10 mouse cellular contexts compared by ENCODE assay signal in the genomic region with DNA sequence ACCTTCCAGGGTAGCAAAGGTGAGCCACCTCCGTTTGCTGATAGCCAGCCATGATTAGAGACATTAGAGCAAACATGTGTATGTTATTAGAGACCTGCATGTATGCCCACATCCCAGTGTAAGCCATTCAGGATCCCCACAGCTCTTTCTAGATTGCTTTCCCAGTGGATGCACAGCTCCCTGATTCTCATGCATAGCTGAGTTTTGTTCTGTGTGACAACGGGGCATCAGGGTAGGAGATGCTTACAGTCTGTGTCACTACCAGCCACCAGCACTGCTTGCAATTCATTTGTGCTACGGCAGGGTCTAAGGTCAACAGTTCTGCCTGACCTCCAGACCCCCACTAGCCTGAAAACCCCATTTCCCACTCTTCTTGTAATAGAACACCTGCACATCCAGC. TPM values are rescaled to one million over a fixed set of nuclear protein-coding genes. Genes with fewer than 3 reads are reported as not detected.
A peak's percentile ranks its signal among the peaks of the same experiment; 100 is the strongest.
DNase-seq lines count a peak whose midpoint lies in the region; ATAC-seq and TF ChIP-seq lines count a peak whose summit lies in the region.
"Had no signal": no experiment of that assay in that cellular context is flagged by ENCODE, and none has a peak within 500 bp of the region (broad histone marks: within the 10 kb centered on the region; RNA-seq: fewer than 3 reads in every experiment).

No protein-coding gene starts in this region.

- no peaks in the 10 kb centered on the region for H3K9me3 ChIP-seq in forebrain, embryonic 11.5 days (ENCODE audit: control insufficient read depth, low read length)
- no peaks in the 10 kb centered on the region for H3K9me3 ChIP-seq in limb, embryonic 10.5 days (replicated peaks)

- no peak for TF ChIP-seq POLR2A in olfactory bulb, adult 2 months (IDR thresholded peaks at IDR 0.05; ENCODE audit: insufficient read depth, low read depth, low read length)

- WGBS in forebrain, embryonic 11.5 days: 5% methylated on average over 3 of the region's 3 CpGs
- WGBS in limb, embryonic 10.5 days: 1% methylated on average over 3 of the region's 3 CpGs
- 17% methylated on average over 3 of the region's 3 CpGs for WGBS in olfactory bulb, adult 2 months

- peaks cover 14% of the 10 kb centered on the region for H3K4me1 ChIP-seq in forebrain, embryonic 11.5 days (replicated peaks; ENCODE audit: control insufficient read depth, insufficient read depth, low read length)
- H3K4me1 ChIP-seq in limb, embryonic 10.5 days: peaks cover 37% of the 10 kb centered on the region
- peaks cover 30% of the 10 kb centered on the region for H3K4me1 ChIP-seq in olfactory bulb, adult 2 months (ENCODE audit: control insufficient read depth, insufficient read depth, low read length)

- peak overlapping the region; percentile 90 for H3K27ac ChIP-seq in layer of hippocampus, adult 2 months
- H3K27ac ChIP-seq in forebrain, embryonic 11.5 days (ENCODE audit: low read depth, low read length): no peak overlapping the region
- H3K27ac ChIP-seq in limb, embryonic 10.5 days: peak overlapping the region; percentile 6; the same call in 1 of the 2 replicates
- H3K27ac ChIP-seq in olfactory bulb, adult 2 months (ENCODE audit: insufficient read depth, low read depth, low read length): peak overlapping the region; percentile 89

- DNase-seq in layer of hippocampus, adult 2 months (ENCODE audit: low spot score in 2 of 2): no peak
- no peak for DNase-seq in layer of hippocampus, adult 9-10 months (ENCODE audit: low spot score)
- no peak for DNase-seq in forebrain, embryonic 11.5 days (ENCODE audit: low spot score)
- no peak for DNase-seq in limb, embryonic 10.5 days (ENCODE audit: low spot score)
- no peak for DNase-seq in right cerebral cortex, postnatal 36 days (ENCODE audit: low spot score in 2 of 2)

- H3K4me3 ChIP-seq in layer of hippocampus, adult 2 months: no peak overlapping the region; the same call in 1 of the 2 replicates
- H3K4me3 ChIP-seq in forebrain, embryonic 11.5 days (ENCODE audit: low read depth, low read length): no peak overlapping the region
- peak overlapping the region; percentile 39 for H3K4me3 ChIP-seq in limb, embryonic 10.5 days
- H3K4me3 ChIP-seq in olfactory bulb, adult 2 months (ENCODE audit: insufficient read depth, low read depth, low read length): no peak overlapping the region

- H3K9ac ChIP-seq in forebrain, embryonic 11.5 days (ENCODE audit: low read length): no peak overlapping the region

- 0 out of 2 replicates have a peak, but pooled peaks have one; percentile 23 for ATAC-seq in forebrain, embryonic 11.5 days (replicated peaks; ENCODE audit: low FRiP score)
- no peak for ATAC-seq in CD4-positive, CD25-positive, alpha-beta regulatory T cell, adult 4 months

- H3K36me3 ChIP-seq in forebrain, embryonic 11.5 days (ENCODE audit: control insufficient read depth, insufficient read depth, low read length): no peaks in the 10 kb centered on the region
- no peaks in the 10 kb centered on the region for H3K36me3 ChIP-seq in limb, embryonic 10.5 days

- TF ChIP-seq CTCF in layer of hippocampus, adult 2 months (conservative IDR thresholded peaks at IDR 0.05): no peak
- TF ChIP-seq CTCF in olfactory bulb, adult 2 months (IDR thresholded peaks at IDR 0.05; ENCODE audit: insufficient read depth, low read depth, low read length): no peak

- H3K4me2 ChIP-seq in forebrain, embryonic 11.5 days (ENCODE audit: low read depth, low read length, severe bottlenecking): peak overlapping the region; percentile 39; the same call in 1 of the 2 replicates

- peaks cover 3% of the 10 kb centered on the region; the same call in 1 of the 2 replicates for H3K27me3 ChIP-seq in forebrain, embryonic 11.5 days (ENCODE audit: control insufficient read depth, insufficient read depth, low read length)
- peaks cover 32% of the 10 kb centered on the region for H3K27me3 ChIP-seq in limb, embryonic 10.5 days (ENCODE audit: low read depth, poor library complexity, severe bottlenecking)

RNA-seq across cellular contexts. Expression of a gene that starts 17.5 kb away (rescaled TPM):
- total RNA-seq in layer of hippocampus, adult 2 months (2021): 10 to 100 TPM; 67.6 to 71.6 TPM
- polyA plus RNA-seq in forebrain, embryonic 11.5 days (2014; fragmentation: Nextera tagmentation; extraction: Ambion mirVana): 7.8 and 9.0 TPM in 2 replicates
- 1.6 and 1.9 TPM in 2 replicates for polyA plus RNA-seq in limb, embryonic 10.5 days (2016; fragmentation: Nextera tagmentation; extraction: Ambion mirVana)
- not detected in 2 replicates for polyA plus RNA-seq in olfactory bulb, adult 2 months (2012; ENCODE audit: insufficient read depth, insufficient read length, low replicate concordance, missing spikeins)
- polyA plus RNA-seq in CD4-positive, CD25-positive, alpha-beta regulatory T cell, adult 4 months (2017; shearing (Covaris generic)): 1 to 10 TPM in 1 of 2 experiments, not detected in 1; 1.1 TPM

RNA-seq across cellular contexts. Expression of a gene that starts 59.1 kb away (rescaled TPM):
- not detected for total RNA-seq in layer of hippocampus, adult 2 months (2021)
- not detected in 2 replicates for polyA plus RNA-seq in forebrain, embryonic 11.5 days (2014; fragmentation: Nextera tagmentation; extraction: Ambion mirVana)
- not detected in 2 replicates for polyA plus RNA-seq in limb, embryonic 10.5 days (2016; fragmentation: Nextera tagmentation; extraction: Ambion mirVana)
- not detected in 2 replicates for polyA plus RNA-seq in olfactory bulb, adult 2 months (2012; ENCODE audit: insufficient read depth, insufficient read length, low replicate concordance, missing spikeins)
- polyA plus RNA-seq in CD4-positive, CD25-positive, alpha-beta regulatory T cell, adult 4 months (2017; shearing (Covaris generic)): 1 to 10 TPM in 1 of 2 experiments, not detected in 1; 3.6 TPM
- total RNA-seq: gastrocnemius, postnatal 25 days; left cerebral cortex, postnatal 25 days had no signal
- polyA plus RNA-seq: stomach, embryonic 16.5 days had no signal
